Mouse (Mus musculus) liver, embryonic 12.5 days (tissue): ENCODE data around the gene M6pr. TPM values are rescaled to one million over a fixed set of nuclear protein-coding genes. Genes with fewer than 3 reads are reported as not detected.
A peak's percentile ranks its signal among the peaks of the same experiment; 100 is the strongest.

Experiments
- ATAC-seq: fragments of 200-750 bp; cut with Nextera tagmentation; 2 replicates; pipeline ENCODE4 v1.8.0; 2017; ENCODE audit warnings: moderate number of reproducible peaks, mild to moderate bottlenecking, moderate library complexity
- H3K27ac ChIP-seq: fragments of 300-500 bp; sonication (generic); 2 replicates; pipeline ENCODE4 v1.5.1; 2016; ENCODE audit warnings: mild to moderate bottlenecking
- H3K27me3 ChIP-seq: fragments of 300-500 bp; sonication (generic); replicated peaks from 2 replicates; pipeline ENCODE4 v1.6.1; 2016; ENCODE audit warnings: mild to moderate bottlenecking, moderate library complexity
- H3K36me3 ChIP-seq: fragments of 300-500 bp; sonication (generic); 2 replicates; pipeline ENCODE4 v1.6.1; 2016; ENCODE audit warnings: mild to moderate bottlenecking, moderate library complexity
- H3K4me1 ChIP-seq: fragments of 300-500 bp; sonication (generic); 2 replicates; pipeline ENCODE4 v1.6.1; 2016
- H3K4me2 ChIP-seq: fragments of 300-500 bp; sonication (generic); 2 replicates; pipeline ENCODE4 v1.6.1; 2016; ENCODE audit warnings: mild to moderate bottlenecking, moderate library complexity
- H3K4me3 ChIP-seq: fragments of 300-500 bp; sonication (generic); 2 replicates; pipeline ENCODE4 v1.5.1; 2016; ENCODE audit warnings: mild to moderate bottlenecking, moderate library complexity
- H3K9ac ChIP-seq: fragments of 300-500 bp; sonication (generic); 2 replicates; pipeline ENCODE4 v1.6.1; 2016; ENCODE audit warnings: mild to moderate bottlenecking, moderate library complexity
- H3K9me3 ChIP-seq: fragments of 300-500 bp; sonication (generic); replicated peaks from 2 replicates; pipeline ENCODE4 v1.6.1; 2016; ENCODE audit warnings: mild to moderate bottlenecking, moderate library complexity
- WGBS: fragments of 180-500 bp; shearing (Covaris S2); methylation state at CpG from one replicate; pipeline ENCODE4 v1.1.7; 2016; ENCODE audit not compliant: insufficient replicate concordance; 5-methylcytosine and 5-hydroxymethylcytosine counted together
- polyA plus RNA-seq: library from polyadenylated mRNA; unstranded; fragments of >200 nt; fragmentation: Nextera tagmentation; extraction: Ambion mirVana; gene quantifications from 2 replicates; pipeline ENCODE4 v1.2.1, GENCODE M21; 2016

The M6pr gene
- 115 and 116 TPM in 2 replicates for polyA plus RNA-seq

- Histone ChIP-seq H3K4me2 (peak within 1 kb of the TSS; percentile 75), H3K4me1 (peaks cover 18% of the 10 kb centered on the region)
- whole genome bisulfite sequencing: under 1% methylated on average over 49 of the region's 49 CpGs
These were observed at the start of gene M6pr for GRCm38 (mm10) chr6:122308505-122309393. TSS of gene M6pr (plus strand) at chr6:122308720.

GRCm38 (mm10) chr6:122262543-122262942 is 46.0 kb upstream of the M6pr start:
- Histone ChIP-seq H3K4me1 (no peaks in the 10 kb centered on the region), H3K36me3 (no peaks in the 10 kb centered on the region), H3K27ac (no peak overlapping the region), H3K4me3 (no peak overlapping the region), H3K9me3 (no peaks in the 10 kb centered on the region), H3K4me2 (no peak overlapping the region), H3K9ac (no peak overlapping the region), H3K27me3 (peaks cover 6% of the 10 kb centered on the region; the same call in 1 of the 2 replicates)
- 79% methylated on average over 8 of the region's 8 CpGs for WGBS
- no peak for ATAC-seq

More at GRCm38 (mm10) chr6:122308505-122309393, at the start of gene M6pr:
- Histone ChIP-seq H3K27ac (peak within 1 kb of the TSS; percentile 89), H3K9me3 (no peaks in the 10 kb centered on the region), H3K36me3 (peaks cover 24% of the 10 kb centered on the region), H3K27me3 (no peaks in the 10 kb centered on the region), H3K4me3 (peak within 1 kb of the TSS; percentile 98), H3K9ac (peak within 1 kb of the TSS; percentile 98)
- ATAC-seq: peak; percentile 97

GRCm38 (mm10) chr6:122268561-122268960 is 40.0 kb upstream of the M6pr start:
- no peaks in the 10 kb centered on the region for H3K36me3 ChIP-seq
- no peak overlapping the region for H3K27ac ChIP-seq
- H3K4me3 ChIP-seq: no peak overlapping the region
- WGBS: 65% methylated on average over 3 of the region's 3 CpGs
- no peaks in the 10 kb centered on the region for H3K9me3 ChIP-seq
- no peak overlapping the region for H3K9ac ChIP-seq
- no peaks in the 10 kb centered on the region for H3K27me3 ChIP-seq
- no peak for ATAC-seq
- no peak overlapping the region for H3K4me2 ChIP-seq
- H3K4me1 ChIP-seq: no peaks in the 10 kb centered on the region

- Histone ChIP-seq H3K27me3 (no peaks in the 10 kb centered on the region), H3K4me2 (no peak overlapping the region), H3K9me3 (no peaks in the 10 kb centered on the region), H3K36me3 (no peaks in the 10 kb centered on the region), H3K27ac (no peak overlapping the region), H3K4me3 (no peak overlapping the region), H3K4me1 (peaks cover 2% of the 10 kb centered on the region), H3K9ac (no peak overlapping the region)
- no peak for ATAC-seq
- WGBS: 72% methylated on average over 4 of the region's 4 CpGs
These were observed 39.4 kb upstream of the M6pr start for GRCm38 (mm10) chr6:122269170-122269569.

- no peak overlapping the region for H3K4me3 ChIP-seq
- H3K9me3 ChIP-seq: no peaks in the 10 kb centered on the region
- H3K27ac ChIP-seq: no peak overlapping the region
- WGBS: 59% methylated on average over 11 of the region's 11 CpGs
- peaks cover 10% of the 10 kb centered on the region for H3K4me1 ChIP-seq
- H3K9ac ChIP-seq: no peak overlapping the region
- H3K36me3 ChIP-seq: no peaks in the 10 kb centered on the region
- ATAC-seq: no peak
- no peaks in the 10 kb centered on the region for H3K27me3 ChIP-seq
- H3K4me2 ChIP-seq: no peak overlapping the region
These were observed 38.4 kb upstream of the M6pr start for GRCm38 (mm10) chr6:122270152-122270551.

- Histone ChIP-seq H3K9ac (no peak overlapping the region), H3K36me3 (no peaks in the 10 kb centered on the region), H3K4me3 (no peak overlapping the region), H3K4me1 (peaks cover 10% of the 10 kb centered on the region), H3K4me2 (peak overlapping the region; percentile 28), H3K27me3 (no peaks in the 10 kb centered on the region), H3K9me3 (no peaks in the 10 kb centered on the region), H3K27ac (no peak overlapping the region)
- ATAC-seq: peak; percentile 76
- 4% methylated on average over 5 of the region's 5 CpGs for WGBS
These were observed 34.0 kb upstream of the M6pr start for GRCm38 (mm10) chr6:122274546-122274945.

- no peak overlapping the region for H3K4me3 ChIP-seq
- H3K36me3 ChIP-seq: no peaks in the 10 kb centered on the region
- no peak overlapping the region for H3K4me2 ChIP-seq
- no peaks in the 10 kb centered on the region for H3K9me3 ChIP-seq
- no peaks in the 10 kb centered on the region for H3K27me3 ChIP-seq
- 77% methylated on average over 7 of the region's 7 CpGs for WGBS
- peaks cover 10% of the 10 kb centered on the region for H3K4me1 ChIP-seq
- no peak for ATAC-seq
- H3K9ac ChIP-seq: no peak overlapping the region
- no peak overlapping the region for H3K27ac ChIP-seq
These were observed 32.0 kb upstream of the M6pr start for GRCm38 (mm10) chr6:122276565-122276964.

- H3K27me3 ChIP-seq: no peaks in the 10 kb centered on the region
- no peaks in the 10 kb centered on the region for H3K36me3 ChIP-seq
- H3K4me1 ChIP-seq: peaks cover 6% of the 10 kb centered on the region; the same call in 1 of the 2 replicates
- no peak within 1 kb of the TSS for H3K4me2 ChIP-seq
- no peak within 1 kb of the TSS for H3K9ac ChIP-seq
- no peaks in the 10 kb centered on the region for H3K9me3 ChIP-seq
- no peak within 1 kb of the TSS for H3K4me3 ChIP-seq
- no peak for ATAC-seq
- 68% methylated on average over 6 of the region's 6 CpGs for WGBS
- no peak within 1 kb of the TSS for H3K27ac ChIP-seq
These were observed 25.7 kb upstream of the M6pr start, which contains the start of gene Klrg1 for GRCm38 (mm10) chr6:122282782-122283181. TSS of gene Klrg1 (minus strand) at chr6:122282882.

- no peak overlapping the region for H3K4me3 ChIP-seq
- WGBS: 80% methylated on average over 2 of the region's 2 CpGs
- no peaks in the 10 kb centered on the region for H3K36me3 ChIP-seq
- H3K27me3 ChIP-seq: no peaks in the 10 kb centered on the region
- no peak for ATAC-seq
- H3K9me3 ChIP-seq: no peaks in the 10 kb centered on the region
- no peak overlapping the region for H3K9ac ChIP-seq
- peaks cover 6% of the 10 kb centered on the region; the same call in 1 of the 2 replicates for H3K4me1 ChIP-seq
- no peak overlapping the region for H3K4me2 ChIP-seq
- H3K27ac ChIP-seq: no peak overlapping the region
These were observed 25.1 kb upstream of the M6pr start for GRCm38 (mm10) chr6:122283429-122283828.

GRCm38 (mm10) chr6:122284304-122284703 is 24.2 kb upstream of the M6pr start:
- Histone ChIP-seq H3K27ac (no peak overlapping the region), H3K9ac (no peak overlapping the region), H3K4me2 (no peak overlapping the region), H3K27me3 (no peaks in the 10 kb centered on the region), H3K9me3 (no peaks in the 10 kb centered on the region), H3K36me3 (no peaks in the 10 kb centered on the region), H3K4me3 (no peak overlapping the region), H3K4me1 (peaks cover 6% of the 10 kb centered on the region; the same call in 1 of the 2 replicates)
- WGBS: 54% methylated on average over 4 of the region's 4 CpGs
- peak; percentile 72 for ATAC-seq

GRCm38 (mm10) chr6:122284823-122285222 is 23.7 kb upstream of the M6pr start:
- H3K4me3 ChIP-seq: no peak overlapping the region
- H3K27me3 ChIP-seq: no peaks in the 10 kb centered on the region
- no peak overlapping the region for H3K4me2 ChIP-seq
- no peak for ATAC-seq
- 32% methylated on average over 1 of the region's 1 CpGs for WGBS
- H3K36me3 ChIP-seq: no peaks in the 10 kb centered on the region
- no peak overlapping the region for H3K27ac ChIP-seq
- peaks cover 6% of the 10 kb centered on the region; the same call in 1 of the 2 replicates for H3K4me1 ChIP-seq
- H3K9ac ChIP-seq: no peak overlapping the region
- no peaks in the 10 kb centered on the region for H3K9me3 ChIP-seq

GRCm38 (mm10) chr6:122288263-122288662 is 20.3 kb upstream of the M6pr start:
- H3K9ac ChIP-seq: no peak overlapping the region

More at GRCm38 (mm10) chr6:122288263-122288662, 20.3 kb upstream of the M6pr start:
- Histone ChIP-seq H3K9me3 (no peaks in the 10 kb centered on the region), H3K4me2 (no peak overlapping the region), H3K27me3 (no peaks in the 10 kb centered on the region), H3K4me3 (no peak overlapping the region), H3K4me1 (peaks cover 6% of the 10 kb centered on the region; the same call in 1 of the 2 replicates), H3K27ac (no peak overlapping the region), H3K36me3 (no peaks in the 10 kb centered on the region)
- WGBS: 29% methylated on average over 1 of the region's 1 CpGs
- ATAC-seq: no peak
